Mouse (Mus musculus): ENCODE results near the gene Hoxb5. TPM values are rescaled to one million over a fixed set of nuclear protein-coding genes. Genes with fewer than 3 reads are reported as not detected.
A peak's percentile ranks its signal among the peaks of the same experiment; 100 is the strongest.

Gene Hoxb5
- polyA plus RNA-seq, 1 experiment from 2014 or later: 157 TPM

GRCm38 (mm10) chr11:96345893-96346806, 43.0 kb downstream of the Hoxb5 start:
- Histone ChIP-seq H3K4me1 (replicated peaks; ENCODE audit: control insufficient read depth, insufficient read depth, low read length) (peaks cover 48% of the 10 kb centered on the region), H3K9ac (peak overlapping the region; percentile 97), H3K27ac (peak overlapping the region; percentile 99), H3K4me3 (replicated peaks; ENCODE audit: low read length) (peak overlapping the region; percentile 48), H3K9me3 (ENCODE audit: control insufficient read depth, low read length) (no peaks in the 10 kb centered on the region), H3K27me3 (ENCODE audit: control insufficient read depth, insufficient read depth, low read length) (peaks cover 63% of the 10 kb centered on the region), H3K36me3 (replicated peaks; ENCODE audit: control insufficient read depth, insufficient read depth) (0 out of 2 replicates have a peak, but pooled peaks cover 5% of the 10 kb centered on the region), H3K4me2 (replicated peaks) (peak overlapping the region; percentile 77)
- ATAC-seq (ENCODE audit: low FRiP score) (peak; percentile 19; the same call in 1 of the 2 replicates), DNase-seq (ENCODE audit: low spot score) (no peak)
- WGBS: 2% methylated on average over 45 of the region's 45 CpGs

GRCm38 (mm10) chr11:96346916-96347520, 43.9 kb downstream of the Hoxb5 start:
- 0 out of 2 replicates have a peak, but pooled peaks cover 5% of the 10 kb centered on the region for H3K36me3 ChIP-seq (replicated peaks; ENCODE audit: control insufficient read depth, insufficient read depth)
- no peaks in the 10 kb centered on the region for H3K9me3 ChIP-seq (ENCODE audit: control insufficient read depth, low read length)
- peak overlapping the region; percentile 48; the same call in 1 of the 2 replicates for H3K4me3 ChIP-seq (replicated peaks; ENCODE audit: low read length)
- H3K4me1 ChIP-seq (replicated peaks; ENCODE audit: control insufficient read depth, insufficient read depth, low read length): peaks cover 49% of the 10 kb centered on the region
- H3K27ac ChIP-seq: peak overlapping the region; percentile 99
- ATAC-seq (ENCODE audit: low FRiP score) (no peak), DNase-seq (ENCODE audit: low spot score) (peak; percentile 42)
- H3K9ac ChIP-seq: peak overlapping the region; percentile 97
- H3K4me2 ChIP-seq (replicated peaks): peak overlapping the region; percentile 77
- peaks cover 64% of the 10 kb centered on the region for H3K27me3 ChIP-seq (ENCODE audit: control insufficient read depth, insufficient read depth, low read length)
- WGBS: 14% methylated on average over 5 of the region's 5 CpGs

- 7% methylated on average over 4 of the region's 4 CpGs for WGBS
These were observed 44.6 kb downstream of the Hoxb5 start for GRCm38 (mm10) chr11:96347717-96348116.

GRCm38 (mm10) chr11:96348141-96348928, 45.2 kb downstream of the Hoxb5 start:
- Histone ChIP-seq H3K27ac (peak overlapping the region; percentile 99), H3K9ac (peak overlapping the region; percentile 55), H3K4me3 (replicated peaks; ENCODE audit: low read length) (peak overlapping the region; percentile 20), H3K4me2 (replicated peaks) (peak overlapping the region; percentile 71), H3K27me3 (ENCODE audit: control insufficient read depth, insufficient read depth, low read length) (peaks cover 61% of the 10 kb centered on the region), H3K36me3 (replicated peaks; ENCODE audit: control insufficient read depth, insufficient read depth) (0 out of 2 replicates have a peak, but pooled peaks cover 11% of the 10 kb centered on the region), H3K9me3 (ENCODE audit: control insufficient read depth, low read length) (no peaks in the 10 kb centered on the region), H3K4me1 (replicated peaks; ENCODE audit: control insufficient read depth, insufficient read depth, low read length) (peaks cover 49% of the 10 kb centered on the region)
- no peak for ATAC-seq (ENCODE audit: low FRiP score)
- peak; percentile 67 for DNase-seq (ENCODE audit: low spot score)
- 3% methylated on average over 21 of the region's 21 CpGs for WGBS

More at GRCm38 (mm10) chr11:96347717-96348116, 44.6 kb downstream of the Hoxb5 start:
- no peak for ATAC-seq (ENCODE audit: low FRiP score)
- DNase-seq (ENCODE audit: low spot score): peak; percentile 36
- Histone ChIP-seq H3K27ac (peak overlapping the region; percentile 99), H3K4me1 (replicated peaks; ENCODE audit: control insufficient read depth, insufficient read depth, low read length) (peaks cover 49% of the 10 kb centered on the region), H3K36me3 (replicated peaks; ENCODE audit: control insufficient read depth, insufficient read depth) (0 out of 2 replicates have a peak, but pooled peaks cover 5% of the 10 kb centered on the region), H3K4me3 (replicated peaks; ENCODE audit: low read length) (no peak overlapping the region; the same call in 1 of the 2 replicates), H3K9ac (peak overlapping the region; percentile 55), H3K9me3 (ENCODE audit: control insufficient read depth, low read length) (no peaks in the 10 kb centered on the region), H3K4me2 (replicated peaks) (peak overlapping the region; percentile 71), H3K27me3 (ENCODE audit: control insufficient read depth, insufficient read depth, low read length) (peaks cover 64% of the 10 kb centered on the region)

- peak overlapping the region; percentile 99 for H3K27ac ChIP-seq
- DNase-seq (ENCODE audit: low spot score): peak; percentile 26
- peak overlapping the region; percentile 55 for H3K9ac ChIP-seq
- H3K4me1 ChIP-seq (replicated peaks; ENCODE audit: control insufficient read depth, insufficient read depth, low read length): peaks cover 49% of the 10 kb centered on the region
- H3K9me3 ChIP-seq (ENCODE audit: control insufficient read depth, low read length): no peaks in the 10 kb centered on the region
- 12% methylated on average over 3 of the region's 3 CpGs for WGBS
- H3K4me3 ChIP-seq (replicated peaks; ENCODE audit: low read length): peak overlapping the region; percentile 20
- peaks cover 58% of the 10 kb centered on the region for H3K27me3 ChIP-seq (ENCODE audit: control insufficient read depth, insufficient read depth, low read length)
- no peak for ATAC-seq (ENCODE audit: low FRiP score)
- H3K4me2 ChIP-seq (replicated peaks): peak overlapping the region; percentile 71
- 0 out of 2 replicates have a peak, but pooled peaks cover 14% of the 10 kb centered on the region for H3K36me3 ChIP-seq (replicated peaks; ENCODE audit: control insufficient read depth, insufficient read depth)
These were observed 45.9 kb downstream of the Hoxb5 start for GRCm38 (mm10) chr11:96348988-96349387.

- H3K9me3 ChIP-seq (ENCODE audit: control insufficient read depth, low read length): no peaks in the 10 kb centered on the region
- H3K4me1 ChIP-seq (replicated peaks; ENCODE audit: control insufficient read depth, insufficient read depth, low read length): peaks cover 47% of the 10 kb centered on the region
- 0 out of 2 replicates have a peak, but pooled peaks cover 9% of the 10 kb centered on the region for H3K36me3 ChIP-seq (replicated peaks; ENCODE audit: control insufficient read depth, insufficient read depth)
- peak overlapping the region; percentile 20 for H3K4me3 ChIP-seq (replicated peaks; ENCODE audit: low read length)
- WGBS: 2% methylated on average over 14 of the region's 14 CpGs
- DNase-seq (ENCODE audit: low spot score) (peak; percentile 54), ATAC-seq (ENCODE audit: low FRiP score) (no peak)
- H3K27me3 ChIP-seq (ENCODE audit: control insufficient read depth, insufficient read depth, low read length): peaks cover 55% of the 10 kb centered on the region
- H3K4me2 ChIP-seq (replicated peaks): peak overlapping the region; percentile 71
- H3K27ac ChIP-seq: peak overlapping the region; percentile 99
- H3K9ac ChIP-seq: peak overlapping the region; percentile 55
These were observed 46.6 kb downstream of the Hoxb5 start for GRCm38 (mm10) chr11:96349491-96350340.

GRCm38 (mm10) chr11:96350341-96350624, 47.1 kb downstream of the Hoxb5 start, which contains the start of gene Hoxb2:
Gene Hoxb2 (plus strand): TSS chr11:96350525.
- 2% methylated on average over 2 of the region's 2 CpGs for WGBS
- peaks cover 45% of the 10 kb centered on the region for H3K4me1 ChIP-seq (replicated peaks; ENCODE audit: control insufficient read depth, insufficient read depth, low read length)
- DNase-seq (ENCODE audit: low spot score) (peak; percentile 48), ATAC-seq (ENCODE audit: low FRiP score) (no peak)
- peak within 1 kb of the TSS; percentile 99 for H3K27ac ChIP-seq
- peak within 1 kb of the TSS; percentile 68 for H3K4me3 ChIP-seq (replicated peaks; ENCODE audit: low read length)
- no peaks in the 10 kb centered on the region for H3K9me3 ChIP-seq (ENCODE audit: control insufficient read depth, low read length)
- peak within 1 kb of the TSS; percentile 71 for H3K4me2 ChIP-seq (replicated peaks)
- H3K9ac ChIP-seq: peak within 1 kb of the TSS; percentile 98
- peaks cover 50% of the 10 kb centered on the region for H3K27me3 ChIP-seq (ENCODE audit: control insufficient read depth, insufficient read depth, low read length)
- H3K36me3 ChIP-seq (replicated peaks; ENCODE audit: control insufficient read depth, insufficient read depth): 0 out of 2 replicates have a peak, but pooled peaks cover 9% of the 10 kb centered on the region

- H3K27ac ChIP-seq: peak overlapping the region; percentile 99
- peak; percentile 25 for DNase-seq (ENCODE audit: low spot score)
- ATAC-seq (ENCODE audit: low FRiP score): no peak
- WGBS: 7% methylated on average over 2 of the region's 2 CpGs
- H3K4me1 ChIP-seq (replicated peaks; ENCODE audit: control insufficient read depth, insufficient read depth, low read length): peaks cover 43% of the 10 kb centered on the region
- peak overlapping the region; percentile 71 for H3K4me2 ChIP-seq (replicated peaks)
- H3K9me3 ChIP-seq (ENCODE audit: control insufficient read depth, low read length): no peaks in the 10 kb centered on the region
- 0 out of 2 replicates have a peak, but pooled peaks cover 9% of the 10 kb centered on the region for H3K36me3 ChIP-seq (replicated peaks; ENCODE audit: control insufficient read depth, insufficient read depth)
- H3K27me3 ChIP-seq (ENCODE audit: control insufficient read depth, insufficient read depth, low read length): peaks cover 49% of the 10 kb centered on the region
- H3K9ac ChIP-seq: peak overlapping the region; percentile 98
- H3K4me3 ChIP-seq (replicated peaks; ENCODE audit: low read length): peak overlapping the region; percentile 68
These were observed 47.7 kb downstream of the Hoxb5 start for GRCm38 (mm10) chr11:96350791-96351190.
